Mouse (Mus musculus): ENCODE data around the gene Gmeb1.
"Not testable (repeated sequence)": the region's sequence is repeated elsewhere in the genome, so short reads cannot be mapped to it uniquely, and the experiment has no call there.

The Gmeb1 gene

DNA sequence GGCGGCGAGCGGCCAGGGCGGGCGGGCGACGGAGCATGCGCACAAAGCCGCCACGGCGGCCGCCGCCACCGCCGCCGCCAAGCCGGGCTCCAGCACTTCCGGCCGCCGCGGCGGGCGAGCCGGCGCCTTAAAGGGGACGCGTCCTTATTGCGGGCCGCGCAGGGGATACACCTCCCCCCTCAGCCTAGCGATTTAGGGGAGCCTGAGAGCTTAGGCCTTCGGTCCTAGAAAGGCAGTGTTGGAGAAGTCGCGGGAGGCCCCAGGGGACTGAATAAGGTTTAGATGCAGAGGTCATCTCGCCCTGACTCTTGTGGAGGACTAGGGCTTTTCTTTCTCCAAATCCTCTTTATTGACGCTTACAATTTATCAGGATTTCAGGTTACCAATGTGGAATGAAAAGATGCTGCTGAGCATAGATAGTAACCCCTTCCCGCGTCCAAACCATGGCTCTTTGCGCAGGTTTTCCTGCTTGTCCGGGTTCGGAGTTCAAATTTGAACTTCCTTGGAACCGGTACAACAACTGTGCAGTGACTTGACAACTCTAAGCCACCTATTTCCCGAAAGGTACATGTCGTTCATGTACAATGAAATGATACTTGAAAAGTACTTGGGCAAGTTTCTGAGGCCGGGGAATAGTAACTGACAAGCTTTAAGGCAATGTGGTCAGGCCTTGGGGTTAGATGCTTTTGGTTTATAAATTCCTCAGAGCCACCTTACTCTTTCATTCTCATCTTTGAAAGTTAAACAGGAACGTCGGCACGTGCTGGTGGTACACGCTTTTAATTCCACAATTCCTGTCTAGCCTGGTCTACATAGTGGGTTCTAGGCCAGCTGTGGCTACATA is at the start of gene Gmeb1:
Gmeb1 (minus strand) TSS at position 89 of the 844 bp plus-strand sequence.
- in situ Hi-C loops (cut with MboI) = loop anchor here (10.0 kb wide), 1 partner anchor 47 kb away; the partner anchor contains the start of gene Ythdf2

DNA sequence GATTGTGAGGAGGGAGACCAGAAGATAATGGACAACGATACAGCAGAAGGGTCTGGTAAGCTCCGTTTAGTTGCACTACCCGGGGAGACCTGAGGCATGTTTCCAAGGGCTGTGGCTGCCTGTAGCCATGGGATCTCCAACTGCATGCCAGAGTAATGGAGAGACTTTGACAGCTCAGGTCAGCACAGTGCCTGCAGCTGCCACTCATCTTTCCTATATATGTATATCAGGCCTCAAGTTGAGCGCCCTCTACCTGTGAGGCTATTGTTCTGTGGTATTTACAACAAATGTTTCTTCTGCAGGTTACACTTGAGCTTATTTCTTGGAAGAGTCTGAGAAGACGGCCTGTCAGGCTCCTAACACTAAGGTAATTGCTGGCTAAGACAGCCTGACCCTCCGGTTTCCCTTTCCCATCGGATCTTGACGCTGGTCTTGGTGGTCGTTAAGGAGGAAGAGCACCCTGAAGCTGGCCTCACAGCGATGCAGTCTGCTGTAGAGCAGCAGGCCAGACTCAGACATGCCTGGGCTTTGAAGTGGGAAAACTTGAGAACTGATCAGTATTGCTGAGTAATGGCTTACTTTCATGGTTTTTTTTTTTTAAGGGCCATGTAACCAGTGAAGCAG is 48.6 kb upstream of the Gmeb1 start:
- in situ Hi-C loops (cut with MboI) = no loop called here

DNA sequence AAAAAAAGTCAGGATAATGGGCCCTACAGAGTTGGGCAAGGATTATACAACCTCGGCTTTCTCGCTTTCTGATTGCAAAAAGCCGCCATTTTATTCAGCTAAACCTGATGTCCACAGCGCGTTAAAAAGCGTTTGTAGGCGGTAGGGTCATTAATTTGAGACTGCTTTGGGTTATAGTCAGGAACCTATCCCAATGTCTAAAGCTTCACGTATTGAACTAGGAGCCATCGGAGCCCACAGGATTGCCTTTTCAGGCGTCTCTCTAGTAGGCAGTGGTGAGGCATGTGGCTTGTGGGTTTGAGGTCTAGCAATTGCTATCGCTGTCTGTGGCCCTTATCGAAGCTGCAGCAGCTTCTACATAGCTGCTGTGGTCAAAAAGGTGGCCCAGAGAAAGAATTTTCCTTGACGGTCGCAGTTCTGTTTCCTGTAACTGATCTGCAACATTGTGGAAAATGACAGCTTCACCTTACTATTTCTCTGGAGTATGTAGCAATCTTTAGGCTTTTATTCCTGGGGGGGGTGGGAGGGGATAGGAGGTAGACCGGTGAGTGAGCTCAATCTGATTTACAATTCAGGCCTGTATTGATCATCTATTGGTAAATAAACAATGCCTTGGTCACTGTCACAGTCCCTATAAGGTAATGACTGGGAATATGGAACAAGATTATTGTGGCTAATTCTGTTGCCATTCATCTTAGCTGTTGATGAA is 47.9 kb upstream of the Gmeb1 start:
- in situ Hi-C loops (cut with MboI) = no loop called here

DNA sequence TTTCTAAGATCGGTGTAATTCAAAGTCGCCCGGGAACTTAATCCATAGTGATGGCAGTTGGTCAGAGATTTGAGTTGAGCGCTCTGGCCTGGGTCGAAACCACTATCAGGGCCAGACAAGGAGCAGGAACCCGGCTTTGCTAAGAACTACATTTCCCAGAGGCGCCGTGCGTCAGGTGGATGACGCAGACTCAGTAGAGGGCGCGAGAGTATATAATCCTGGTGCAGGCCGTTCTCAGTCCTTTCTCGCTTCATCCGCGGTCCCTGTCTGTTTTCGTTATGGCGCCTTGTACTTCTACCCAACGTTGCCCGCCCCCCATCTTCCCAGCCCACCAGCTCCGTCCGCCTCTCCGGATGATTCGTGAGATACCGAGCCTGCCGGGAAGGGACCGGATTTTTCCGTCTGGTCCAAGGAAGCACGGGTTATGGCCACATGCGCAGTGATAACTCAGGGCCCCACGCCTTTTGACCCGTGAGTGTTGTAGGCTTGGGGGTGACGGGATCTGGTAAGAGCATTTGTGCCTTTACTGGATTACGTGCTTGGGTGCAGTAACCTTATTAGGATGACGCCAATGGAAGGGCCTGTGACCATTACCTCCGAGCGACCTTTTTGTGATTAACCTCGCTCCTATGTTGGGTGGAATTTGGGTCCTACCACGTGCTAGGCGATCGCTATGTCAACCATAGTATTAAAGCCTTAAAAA is 47.2 kb upstream of the Gmeb1 start:
- in situ Hi-C loops (cut with MboI) = no loop called here

DNA sequence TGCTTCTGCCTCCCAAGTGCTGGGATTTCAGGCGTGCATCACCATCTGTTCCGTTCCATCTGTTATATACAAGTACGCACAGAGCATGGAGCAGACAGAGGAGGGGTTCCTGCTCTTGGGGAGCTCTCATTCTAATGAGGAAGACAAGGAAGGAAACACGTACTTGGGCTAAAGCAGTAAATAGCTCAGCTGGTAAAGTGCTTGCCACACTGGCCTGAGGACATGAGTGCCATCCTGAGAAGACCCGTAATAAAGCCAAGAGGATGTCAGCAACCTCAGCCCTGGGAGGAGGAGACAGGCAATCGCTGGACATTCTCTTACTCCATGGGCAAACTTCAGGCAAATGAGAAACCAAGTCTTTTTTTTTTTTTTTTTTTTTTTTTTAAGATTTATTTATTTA is 44.6 kb upstream of the Gmeb1 start:
- in situ Hi-C loops (cut with MboI) = no loop called here

DNA sequence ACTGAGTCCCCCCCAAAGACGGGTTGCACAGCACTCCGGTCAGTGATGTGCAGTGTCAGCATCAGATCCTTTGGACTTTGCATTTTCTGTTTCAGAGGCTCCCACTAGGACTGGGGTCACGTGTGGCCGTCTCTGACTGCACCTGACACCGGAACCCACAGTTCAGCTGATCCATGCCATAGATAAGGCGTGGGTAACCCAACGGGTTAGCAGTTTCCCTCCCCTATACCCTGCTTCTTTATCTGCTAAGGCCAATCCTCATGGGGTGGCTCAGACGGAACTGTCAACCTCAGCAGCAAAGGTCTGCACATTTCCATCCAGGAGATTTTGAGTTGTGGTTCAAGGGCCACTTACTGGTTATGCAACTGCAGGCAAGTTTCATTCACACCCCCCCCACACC is 43.9 kb upstream of the Gmeb1 start:
- in situ Hi-C loops (cut with MboI) = no loop called here

DNA sequence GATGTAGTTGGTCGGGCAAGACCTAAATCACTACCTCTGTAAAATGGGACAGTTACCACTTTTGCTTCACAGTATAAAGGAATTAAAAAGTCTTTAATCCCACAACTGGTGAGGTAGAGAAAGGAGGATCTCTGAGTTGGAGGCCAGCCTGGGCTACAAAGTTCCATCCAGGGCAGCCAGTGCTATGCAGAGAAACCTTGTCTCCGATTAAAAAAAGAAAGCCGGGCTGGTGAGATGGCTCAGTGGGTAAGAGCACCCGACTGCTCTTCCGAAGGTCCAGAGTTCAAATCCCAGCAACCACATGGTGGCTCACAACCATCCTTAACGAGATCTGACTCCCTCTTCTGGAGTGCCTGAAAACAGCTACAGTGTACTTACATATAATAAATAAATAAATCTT is 42.1 kb upstream of the Gmeb1 start:
- in situ Hi-C loops (cut with MboI) = not testable (repeated sequence)

DNA sequence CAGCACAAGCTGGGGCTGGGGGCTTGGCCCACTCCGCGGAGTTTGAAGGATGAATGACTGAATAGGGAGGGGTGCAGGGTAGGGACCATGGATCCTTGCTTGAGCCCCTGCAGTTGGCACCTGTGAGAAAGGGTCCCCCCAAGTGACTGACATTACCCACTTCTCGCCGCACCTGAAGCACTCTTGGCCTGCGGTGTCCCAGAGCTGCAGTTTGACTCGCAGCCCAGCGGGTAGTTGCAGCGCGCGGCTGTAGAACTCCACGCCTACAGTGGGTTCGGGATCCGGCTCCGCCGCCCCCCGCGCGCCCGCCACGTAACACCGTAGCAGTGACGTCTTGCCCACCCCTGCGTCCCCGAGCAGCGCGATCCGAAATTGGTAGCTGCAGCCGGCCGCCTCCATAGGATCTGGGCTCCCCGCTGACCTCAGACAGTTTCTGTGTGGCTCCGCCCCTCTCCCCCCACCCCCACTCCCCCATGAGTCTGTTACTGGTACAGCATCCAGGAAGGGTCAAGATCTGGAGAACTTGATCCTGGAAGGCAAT is 41.6 kb upstream of the Gmeb1 start, which contains the start of gene Rab42:
Rab42 (minus strand) TSS at position 447 of the 541 bp plus-strand sequence.
- in situ Hi-C loops (cut with MboI) = no loop called here

DNA sequence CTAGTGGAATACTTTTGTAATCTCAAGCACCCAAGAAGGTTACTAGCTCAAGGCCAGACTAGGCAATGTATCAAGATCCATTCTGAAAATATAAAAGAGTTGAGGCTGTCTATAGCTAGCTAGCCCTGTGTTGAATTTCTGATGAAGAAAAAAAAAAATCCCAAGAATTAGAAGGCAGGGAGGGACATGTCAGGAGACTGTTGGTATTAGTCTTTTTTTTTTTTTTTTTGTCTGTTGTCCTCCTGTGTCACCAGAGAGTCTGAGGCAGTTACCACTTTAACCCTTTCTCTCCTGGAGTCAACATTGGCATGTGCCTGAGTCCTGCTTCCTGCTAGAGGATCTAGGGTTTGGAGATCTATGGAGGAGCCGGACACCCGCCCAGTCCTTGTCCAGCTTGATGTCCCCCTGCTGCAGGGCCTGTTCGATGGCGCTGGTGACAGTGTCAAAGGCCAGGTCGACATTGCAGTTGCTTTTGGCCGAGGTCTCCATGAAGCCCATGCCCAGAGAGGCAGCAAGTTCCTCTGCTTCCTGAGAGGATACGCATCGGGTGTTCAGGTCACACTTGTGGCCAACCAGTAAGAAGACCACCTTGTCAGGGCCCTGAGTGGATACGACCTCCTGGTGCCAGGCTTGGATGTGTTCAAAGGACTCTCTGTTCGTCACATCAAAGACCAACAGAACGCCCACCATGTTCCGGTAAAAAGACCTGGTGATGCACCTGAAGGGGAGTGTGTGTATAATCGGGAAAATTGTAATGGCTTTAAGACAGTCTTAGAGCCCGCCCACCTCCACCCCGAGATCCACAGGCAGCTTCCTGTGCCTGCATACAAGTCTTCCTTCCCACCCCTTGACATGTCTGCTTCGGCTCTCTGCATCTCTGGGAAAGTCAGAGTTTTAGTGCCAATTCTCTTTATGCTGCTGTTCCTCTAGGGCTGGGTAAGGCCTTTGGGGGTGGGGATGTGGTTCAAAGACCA is 40.9 kb upstream of the Gmeb1 start:
- in situ Hi-C loops (cut with MboI) = no loop called here

DNA sequence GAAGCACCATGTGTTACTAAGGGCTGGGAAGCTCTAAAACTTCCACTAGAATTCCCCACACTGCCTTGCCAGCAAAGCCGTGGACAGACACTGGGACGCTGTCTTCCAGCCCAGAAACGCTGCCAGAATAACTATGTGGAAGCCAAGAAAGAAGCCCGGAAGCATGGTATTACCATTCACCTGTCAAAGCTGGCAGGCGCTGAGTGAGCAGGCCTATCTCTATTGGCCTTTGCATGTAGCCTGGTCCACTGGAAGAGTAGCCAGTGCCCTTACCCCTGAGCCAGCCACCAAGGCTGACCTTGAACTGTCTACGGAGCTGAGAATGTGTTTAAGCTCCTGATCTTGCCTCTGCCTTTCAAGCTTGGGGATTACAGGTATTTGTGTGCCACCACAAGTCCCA is 40.1 kb upstream of the Gmeb1 start:
- in situ Hi-C loops (cut with MboI) = no loop called here

DNA sequence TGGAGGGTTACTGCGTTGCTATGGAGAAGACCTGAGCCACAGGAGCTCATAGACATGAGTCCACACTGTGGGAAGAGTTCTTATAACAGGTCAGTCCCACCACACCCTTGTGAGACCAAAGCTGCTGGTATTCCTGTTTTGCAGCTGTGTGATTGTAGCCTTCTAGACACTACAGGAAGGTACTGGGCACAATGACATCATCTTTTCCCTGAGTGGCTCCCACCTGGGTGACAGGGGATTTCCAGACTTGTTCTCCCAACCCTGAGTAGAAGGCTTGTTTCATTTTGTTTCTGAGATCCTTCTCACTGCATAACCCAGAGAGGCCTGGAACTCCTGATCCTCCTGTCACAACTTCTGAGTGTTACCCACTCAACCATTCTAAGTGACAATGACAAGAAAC is 38.4 kb upstream of the Gmeb1 start:
- in situ Hi-C loops (cut with MboI) = no loop called here

DNA sequence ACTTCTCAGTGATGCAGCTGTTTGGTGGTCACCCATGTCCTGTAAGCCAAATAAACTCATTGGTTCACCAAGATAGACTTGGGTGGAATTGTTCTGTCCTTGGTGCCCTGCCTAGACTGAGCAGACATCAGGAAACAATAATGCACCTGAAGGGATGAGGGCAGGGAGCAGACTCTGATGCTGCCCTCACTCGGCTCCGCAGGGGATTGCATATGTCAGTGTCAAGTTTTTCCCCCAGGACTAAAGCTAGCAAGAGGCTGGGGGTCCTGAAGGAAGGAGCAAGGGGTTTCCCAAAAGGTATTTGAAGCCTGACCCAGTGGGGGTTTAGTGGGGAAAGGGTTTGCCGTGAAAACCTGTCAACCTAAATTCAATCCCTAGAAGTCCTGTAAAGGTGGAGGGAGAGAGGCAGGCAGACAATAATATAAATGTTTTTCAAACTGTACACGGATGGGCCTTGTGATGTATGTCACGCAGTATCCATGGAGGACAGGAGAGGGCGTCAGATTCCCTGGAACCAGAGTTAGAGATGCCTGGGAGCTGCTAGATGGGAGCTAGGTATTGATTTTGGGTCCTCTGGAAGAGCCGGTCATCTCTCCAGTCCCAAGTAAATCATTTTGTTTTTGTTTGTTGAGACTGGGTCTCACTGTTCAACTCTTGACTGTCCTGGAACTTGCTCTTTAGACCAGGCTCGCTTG is 34.4 kb upstream of the Gmeb1 start:
- in situ Hi-C loops (cut with MboI) = no loop called here

DNA sequence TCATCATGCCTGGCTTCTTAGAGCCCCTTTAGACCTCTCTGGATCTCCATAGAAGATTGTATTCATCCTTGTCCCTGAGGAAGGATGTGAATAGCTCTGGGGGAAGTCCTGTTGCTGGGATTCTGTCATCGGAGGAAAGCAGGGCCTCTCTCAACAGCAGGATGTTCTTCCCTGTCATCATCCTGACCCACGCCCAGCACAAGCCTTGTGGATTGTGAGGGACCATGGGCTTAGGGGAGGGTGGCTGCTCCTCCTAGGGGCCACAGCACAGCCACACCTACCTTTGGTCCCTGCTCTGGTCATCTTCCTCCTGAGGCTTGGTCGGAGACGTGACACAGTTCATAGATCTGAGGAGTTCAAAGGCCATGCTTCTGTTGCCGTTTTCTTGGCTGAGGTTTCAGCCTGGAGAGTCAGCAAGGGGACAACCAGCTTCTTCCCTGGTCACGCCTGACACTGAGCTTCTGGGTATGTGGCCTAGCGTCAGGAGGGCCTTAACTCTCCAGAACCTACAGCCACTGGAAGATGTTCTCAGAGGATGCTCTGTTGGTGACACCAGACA is 32.4 kb upstream of the Gmeb1 start:
- in situ Hi-C loops (cut with MboI) = no loop called here

DNA sequence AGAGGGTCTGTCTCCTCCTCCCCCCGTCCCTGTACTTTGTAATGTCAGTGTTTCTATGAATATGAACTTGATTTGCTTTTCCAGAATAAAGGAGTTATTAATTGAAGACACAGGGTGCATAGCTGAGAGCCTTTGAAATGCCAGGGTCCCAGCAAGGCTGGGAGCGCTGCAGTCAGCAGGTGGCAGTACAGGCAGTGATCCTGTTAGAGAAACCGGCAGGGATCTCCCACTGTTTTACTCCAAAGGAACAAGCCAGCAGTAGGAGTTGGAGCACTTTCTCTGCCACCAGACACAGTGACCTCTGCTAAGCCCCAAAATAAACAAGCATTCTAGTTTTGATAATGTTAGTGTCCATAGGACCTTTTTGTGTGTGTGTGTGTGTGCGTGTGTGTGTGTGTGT is 31.6 kb upstream of the Gmeb1 start:
- in situ Hi-C loops (cut with MboI) = no loop called here

DNA sequence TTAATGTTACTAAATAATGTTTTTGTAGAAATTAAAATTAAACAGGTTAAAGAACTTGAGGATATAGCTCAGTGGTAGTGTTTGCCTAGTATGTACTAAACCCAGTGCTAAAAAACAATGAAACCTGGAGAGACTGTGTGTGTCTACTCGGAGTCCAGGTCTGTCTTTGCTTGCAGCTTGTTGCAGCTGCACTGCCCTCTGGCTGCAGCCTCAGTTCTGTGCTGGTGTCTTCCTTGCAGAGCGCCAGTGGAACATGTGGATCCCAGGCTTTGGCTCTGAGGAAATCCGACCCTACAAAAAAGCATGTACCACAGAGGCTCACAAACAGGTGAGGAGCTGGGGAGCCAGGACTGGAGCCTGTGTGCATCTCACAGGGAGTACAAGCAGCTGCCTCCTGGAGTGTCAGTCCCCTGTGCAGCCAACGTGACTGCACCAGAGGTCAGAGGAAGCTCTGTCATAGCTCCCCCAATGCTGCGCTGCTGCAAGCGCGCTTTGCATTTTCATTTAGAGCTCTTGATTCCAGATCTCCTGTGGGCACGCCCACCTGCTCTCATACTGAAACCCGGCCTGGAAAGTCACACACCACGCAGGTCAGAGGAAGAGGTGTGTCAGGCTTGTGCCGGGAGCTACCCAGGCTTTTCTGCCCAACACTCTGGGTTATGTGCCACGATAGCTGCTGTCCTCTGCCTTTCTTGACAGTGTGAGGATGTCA is 30.4 kb upstream of the Gmeb1 start:
- in situ Hi-C loops (cut with MboI) = no loop called here

DNA sequence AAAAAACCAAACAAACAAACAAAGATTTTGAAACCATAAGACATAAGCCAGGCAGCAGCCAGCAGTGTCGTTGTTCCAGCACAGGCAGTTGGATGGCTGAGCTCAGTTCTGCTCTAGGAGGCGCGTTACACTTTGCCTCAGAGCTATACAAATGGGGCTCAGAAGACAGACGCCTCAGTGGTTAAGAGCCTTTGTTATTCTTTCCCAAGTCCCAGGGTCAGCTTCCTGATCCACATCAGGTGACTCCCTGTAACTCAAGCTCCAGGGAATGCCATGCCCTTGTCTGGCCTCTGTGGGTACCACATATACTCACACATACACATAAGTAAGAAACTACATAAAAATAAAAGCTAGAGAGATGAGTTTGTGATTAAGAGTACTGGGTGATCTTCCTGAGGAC is 29.7 kb upstream of the Gmeb1 start:
- in situ Hi-C loops (cut with MboI) = no loop called here

DNA sequence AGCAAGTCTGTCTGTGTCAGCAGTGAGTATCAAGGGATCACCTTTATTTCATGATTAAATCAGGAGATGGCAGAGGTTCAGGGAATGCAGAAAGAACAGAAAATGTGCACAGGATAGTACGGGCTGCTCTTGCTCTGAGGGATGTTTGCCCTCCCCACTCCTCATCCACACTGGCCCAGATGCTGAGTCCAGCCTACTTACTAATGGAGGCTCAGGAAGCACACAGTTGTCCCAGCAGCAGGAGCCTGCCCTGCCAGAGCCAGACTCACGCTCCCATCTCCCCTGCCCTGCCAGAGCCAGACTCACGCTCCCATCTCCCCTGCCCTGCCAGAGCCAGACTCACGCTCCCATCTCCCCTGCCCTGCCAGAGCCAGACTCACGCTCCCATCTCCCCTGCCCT is 27.4 kb upstream of the Gmeb1 start:
- in situ Hi-C loops (cut with MboI) = not testable (repeated sequence)

DNA sequence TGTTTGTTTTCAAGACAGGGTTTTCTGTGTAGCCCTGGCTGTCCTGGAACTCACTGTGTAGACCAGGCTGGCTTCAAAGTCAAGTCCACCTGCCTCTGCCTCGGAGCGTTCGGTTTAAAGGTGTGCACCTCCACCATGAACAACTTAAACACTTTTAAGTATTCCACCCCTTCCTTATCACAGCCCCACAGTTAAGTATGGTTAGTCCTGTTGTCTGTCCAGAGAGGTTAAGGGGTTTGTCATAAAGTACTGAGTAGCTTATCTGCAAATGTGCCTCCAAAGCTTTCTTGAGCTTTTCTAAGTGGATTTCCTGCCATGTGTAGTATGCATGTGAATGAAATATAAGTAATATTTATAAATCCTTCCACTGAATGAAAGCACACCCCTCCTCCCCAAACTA is 14.5 kb upstream of the Gmeb1 start:
- in situ Hi-C loops (cut with MboI) = no loop called here
